Mouse (Mus musculus): ENCODE data around the gene Slc12a3.
"Not testable (repeated sequence)": the region's sequence is repeated elsewhere in the genome, so short reads cannot be mapped to it uniquely, and the experiment has no call there.

The Slc12a3 gene

DNA sequence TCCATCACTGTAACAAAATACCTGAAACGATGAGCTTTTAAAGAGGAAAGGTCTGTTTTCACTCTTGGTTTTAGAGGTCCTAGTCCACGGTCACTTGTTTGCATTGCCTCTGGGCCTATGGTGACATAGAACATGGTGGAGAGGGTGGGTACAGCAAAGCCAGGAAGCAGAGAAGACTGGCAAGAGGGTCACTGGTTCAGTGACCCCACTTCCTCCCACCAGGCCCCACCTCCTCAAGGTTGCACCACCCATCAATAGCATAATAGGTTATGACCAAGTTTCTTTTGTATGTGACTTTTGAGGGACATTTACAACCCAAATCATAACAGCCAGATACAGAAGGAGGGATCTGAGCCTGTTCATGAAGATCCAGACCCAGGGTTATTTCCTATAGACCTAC, 47.6 kb downstream of the Slc12a3 start:
- DNase-seq: no peak

DNA sequence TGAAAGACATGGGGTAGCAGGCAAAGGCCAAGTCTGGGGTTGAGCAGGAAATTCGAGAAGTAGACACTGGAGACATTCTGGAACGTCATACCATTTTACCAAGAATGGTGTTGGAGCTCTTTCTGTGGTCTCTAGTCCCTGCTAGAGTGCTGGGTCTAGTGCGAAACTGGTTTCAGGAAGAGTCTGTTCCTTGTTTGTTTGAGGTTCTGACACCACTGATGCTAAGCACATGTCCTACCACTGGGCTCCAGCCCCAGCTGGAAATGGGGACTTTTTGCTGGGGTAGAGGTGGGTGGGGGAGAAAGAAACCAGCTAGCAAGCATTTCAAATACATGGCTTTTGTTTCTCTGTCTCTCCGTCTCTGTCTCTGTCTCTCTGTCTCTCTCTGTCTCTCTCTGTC, 48.0 kb downstream of the Slc12a3 start:
- DNase-seq: no peak

- DNase-seq: peak; percentile 69 to 80
Measured at GRCm38 (mm10) chr8:94377714-94378205, 48.8 kb downstream of the Slc12a3 start.

DNA sequence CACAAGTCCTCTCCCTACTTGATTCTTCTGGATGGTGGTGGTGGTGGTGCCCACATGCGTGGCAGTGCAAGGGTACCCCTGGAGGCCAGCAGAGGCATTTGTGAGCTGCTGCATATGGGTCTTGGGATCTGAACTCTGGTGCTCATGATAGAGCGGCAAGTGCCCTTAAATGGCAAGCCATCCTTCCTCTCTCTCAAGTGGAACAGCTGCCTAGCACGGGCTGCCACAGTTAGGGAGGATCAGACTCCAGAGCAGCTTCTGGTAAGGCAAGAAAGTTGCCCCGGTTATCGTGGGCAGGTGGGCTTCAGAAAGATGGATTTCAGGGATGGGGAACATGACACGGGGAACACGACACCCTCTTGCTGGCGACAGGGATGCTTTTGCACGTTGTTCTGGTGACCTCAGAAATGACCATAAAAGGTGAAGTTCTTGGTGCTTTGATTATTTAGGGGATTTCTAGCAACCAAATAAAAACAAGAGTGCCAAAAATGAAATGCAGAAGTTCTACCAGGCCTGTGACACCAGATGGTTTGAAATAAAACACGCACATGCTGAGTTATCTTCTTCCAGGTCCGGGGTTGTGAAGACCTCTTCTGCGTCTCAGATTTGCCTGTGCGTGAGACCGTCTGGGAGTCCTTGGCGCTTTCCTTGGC, 49.9 kb downstream of the Slc12a3 start:
- DNase-seq: peak in 1 of 2 experiments; percentile 33

DNA sequence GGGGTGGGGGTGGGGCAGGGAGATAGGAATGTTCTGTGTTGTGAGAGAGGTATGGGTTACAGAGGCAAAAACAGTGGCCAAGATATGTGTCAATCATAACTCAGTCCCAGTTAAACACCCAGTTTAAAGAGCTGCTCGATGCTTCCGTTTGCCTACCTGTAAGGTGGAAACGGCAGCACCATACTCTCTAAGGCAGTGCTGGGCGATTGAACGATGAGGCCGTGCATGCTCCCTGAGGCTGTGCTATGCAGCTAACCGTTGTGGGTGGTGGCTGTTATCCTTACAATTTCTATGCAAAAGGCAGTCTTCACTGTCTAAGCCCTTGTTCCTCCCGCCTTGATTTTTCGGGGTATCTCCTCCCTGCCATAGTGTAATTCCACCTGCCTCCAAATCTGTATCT, 50.7 kb downstream of the Slc12a3 start:
- no peak for DNase-seq

GRCm38 (mm10) chr8:94384166-94384565, 55.2 kb downstream of the Slc12a3 start:
- no peak for DNase-seq

DNA sequence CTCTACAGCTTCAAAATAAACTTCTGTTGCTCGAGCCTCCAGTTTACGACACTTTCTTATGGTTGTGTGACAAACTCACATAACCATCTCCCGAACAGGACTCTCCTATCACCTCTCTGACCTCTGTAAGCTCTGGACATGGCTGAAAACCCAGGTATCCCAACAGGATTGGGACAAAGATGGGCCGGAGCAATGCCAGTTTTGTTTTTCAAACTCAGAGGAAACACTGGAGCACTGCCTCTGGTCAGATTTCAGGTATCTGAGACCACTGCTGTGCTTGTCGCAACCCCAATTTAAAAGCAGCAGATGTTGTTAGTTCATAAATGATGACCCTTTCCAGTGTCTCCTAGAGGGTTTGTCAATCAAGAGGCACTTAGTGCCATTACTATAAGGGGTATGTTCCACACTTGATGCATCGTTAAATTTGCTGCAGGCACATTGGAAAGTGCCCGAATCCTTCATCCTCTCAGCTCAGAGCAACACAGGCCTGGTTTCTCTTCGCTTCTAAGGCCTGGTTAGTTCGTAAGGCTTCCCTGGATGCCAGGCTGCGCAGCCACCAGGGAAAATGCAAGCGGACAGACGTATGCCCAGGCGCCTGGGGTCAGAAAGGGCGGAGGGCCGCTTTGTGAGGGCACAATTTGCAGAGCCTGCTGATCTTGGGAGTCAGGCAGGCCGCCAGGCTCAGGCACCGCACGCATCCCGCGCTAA, 56.7 kb downstream of the Slc12a3 start:
- peak in 1 of 2 experiments; percentile 20 for DNase-seq

GRCm38 (mm10) chr8:94386214-94387026, 57.4 kb downstream of the Slc12a3 start, which contains the start of gene Herpud1:
TSS of gene Herpud1 (plus strand) at chr8:94386438.
- DNase-seq: peak; percentile 97 to 98

- peak; percentile 86 to 93 for DNase-seq
Measured at GRCm38 (mm10) chr8:94387027-94387684, 58.2 kb downstream of the Slc12a3 start.

DNA sequence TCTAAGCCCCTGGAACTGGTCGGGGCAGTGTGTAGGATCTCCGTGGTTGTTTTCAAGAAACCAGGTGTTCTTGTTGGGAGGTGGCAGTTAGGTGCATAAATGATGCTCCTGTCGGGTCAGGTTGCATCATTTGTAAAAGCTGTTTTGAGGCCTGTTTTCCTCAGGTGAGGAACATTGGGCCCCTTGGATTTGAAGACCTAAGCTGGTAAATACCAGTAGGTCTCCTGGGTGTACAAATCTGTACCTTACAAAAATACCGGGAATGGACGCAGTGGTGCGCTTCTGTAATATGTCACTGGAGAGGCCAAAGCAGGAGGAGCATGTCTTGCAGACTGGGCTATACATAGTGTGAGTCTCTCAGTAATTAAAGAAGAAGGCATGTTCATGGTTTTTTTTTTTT, 58.8 kb downstream of the Slc12a3 start:
- DNase-seq: no peak

- DNase-seq: no peak
Measured at GRCm38 (mm10) chr8:94389531-94389930, 60.5 kb downstream of the Slc12a3 start.

DNA sequence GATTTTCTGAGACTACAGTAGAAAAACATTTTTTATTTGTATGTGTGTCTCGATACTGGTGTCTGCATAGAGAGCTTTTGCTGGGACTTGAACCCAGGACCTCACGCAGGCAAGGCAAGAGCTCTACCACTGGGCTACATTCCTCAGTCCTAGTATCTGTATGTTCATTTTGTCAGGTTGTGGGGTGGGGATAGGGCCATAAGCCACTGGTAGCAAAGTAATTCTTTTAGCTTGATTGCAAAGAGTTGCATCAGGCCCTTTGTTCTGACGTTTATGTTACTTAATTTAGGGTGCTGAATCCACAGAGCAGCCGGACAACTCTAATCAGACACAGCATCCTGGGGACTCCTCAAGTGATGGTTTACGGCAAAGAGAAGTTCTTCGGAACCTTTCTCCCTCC, 61.4 kb downstream of the Slc12a3 start:
- no peak for DNase-seq

- no peak for DNase-seq
Measured at GRCm38 (mm10) chr8:94390910-94391309, 61.9 kb downstream of the Slc12a3 start.

- peak; percentile 63 to 76 for DNase-seq
Measured at GRCm38 (mm10) chr8:94392147-94392546, 63.1 kb downstream of the Slc12a3 start.

GRCm38 (mm10) chr8:94392648-94393047, 63.6 kb downstream of the Slc12a3 start:
- DNase-seq: no peak

DNA sequence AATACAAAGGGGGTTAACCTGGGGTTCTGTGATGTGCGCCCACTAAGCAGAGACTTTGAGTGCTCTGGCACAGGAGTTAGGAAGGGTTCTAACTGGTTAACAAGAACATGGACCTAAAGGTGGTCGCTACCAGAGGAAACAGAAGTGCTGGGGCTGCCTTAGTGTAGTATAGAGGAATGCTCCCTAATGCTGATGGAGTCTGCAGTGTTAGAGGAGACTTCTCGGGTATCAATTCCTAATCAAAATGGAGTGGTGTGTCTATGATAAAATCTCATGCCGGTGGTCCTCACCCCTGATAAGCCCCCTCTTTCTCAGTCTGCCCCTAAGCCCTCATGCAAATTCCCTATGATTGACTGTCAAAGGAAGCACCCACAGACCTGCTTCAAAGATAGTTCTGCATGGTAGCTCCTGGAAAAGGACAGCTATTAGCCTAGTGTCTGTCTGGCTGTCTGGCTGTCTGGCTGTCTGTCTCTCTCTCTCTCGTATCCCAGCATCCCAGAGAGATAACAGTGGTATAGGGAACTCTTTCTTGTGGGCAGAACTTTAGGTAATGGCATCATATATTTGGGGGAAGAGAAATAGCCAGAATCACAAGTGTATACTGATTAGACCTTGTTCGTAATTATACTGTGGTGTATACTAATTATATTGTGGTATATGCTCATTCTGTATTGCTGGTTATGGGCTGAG, 67.0 kb downstream of the Slc12a3 start:
- DNase-seq: no peak

GRCm38 (mm10) chr8:94396964-94397657, 68.1 kb downstream of the Slc12a3 start:
- peak; percentile 76 to 81 for DNase-seq

- no peak for DNase-seq
Measured at GRCm38 (mm10) chr8:94398587-94398986, 69.6 kb downstream of the Slc12a3 start.

- DNase-seq: no peak
Measured at GRCm38 (mm10) chr8:94399361-94399953, 70.5 kb downstream of the Slc12a3 start.

DNA sequence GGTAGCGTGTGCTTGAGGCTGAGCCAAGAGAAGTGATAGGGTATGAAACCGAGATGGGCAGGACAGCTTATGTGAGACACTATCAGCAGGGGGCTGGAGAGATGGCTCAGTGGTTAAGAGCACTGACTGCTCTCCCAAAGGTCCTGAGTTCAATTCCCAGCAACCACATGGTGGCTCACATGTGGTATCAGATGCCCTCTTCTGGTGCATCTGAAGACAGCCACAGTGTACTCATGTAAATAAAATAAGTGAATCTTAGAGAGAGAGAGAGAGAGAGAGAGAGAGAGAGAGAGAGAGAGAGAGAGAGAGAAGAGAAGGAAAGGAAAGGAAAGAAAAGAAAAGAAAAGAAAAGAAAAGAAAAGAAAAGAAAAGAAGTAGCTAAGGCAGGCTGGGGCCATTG, 71.0 kb downstream of the Slc12a3 start:
- DNase-seq: not testable (repeated sequence)

GRCm38 (mm10) chr8:94408443-94409080, 79.6 kb downstream of the Slc12a3 start:
- DNase-seq: no peak
